Mouse (Mus musculus): ENCODE data around the gene Ccdc80.

GRCm38 (mm10) chr16:45127936-45128710 lies 34.9 kb downstream of the Ccdc80 start:
- TF ChIP-seq CTCF (IDR thresholded peaks at IDR 0.05; ENCODE audit: borderline replicate concordance, insufficient read depth, low read length), result no peak
- no peak for TF ChIP-seq POLR2A (IDR thresholded peaks at IDR 0.05; ENCODE audit: low read depth, low read length)

Data from embryonic fibroblast, embryonic 13.5 days (primary cell).